10 mouse cellular contexts compared by ENCODE assay signal in genomic region chr5:14195172-14195819, GRCm38 (mm10).
A peak's percentile ranks its signal among the peaks of the same experiment; 100 is the strongest.
DNase-seq lines count a peak whose midpoint lies in the region; ATAC-seq lines count a peak whose summit lies in the region.
"Had no signal": no experiment of that assay in that cellular context is flagged by ENCODE, and none has a peak within 500 bp of the region (broad histone marks: within the 10 kb centered on the region; RNA-seq: fewer than 3 reads in every experiment).

No protein-coding gene starts in this region.

- H3K9ac ChIP-seq in embryonic facial prominence, embryonic 14.5 days (ENCODE audit: low read depth, low read length) = no peak overlapping the region

- H3K36me3 ChIP-seq in embryonic facial prominence, embryonic 14.5 days (ENCODE audit: control insufficient read depth, insufficient read depth, low read length) = no peaks in the 10 kb centered on the region

- H3K27me3 ChIP-seq in embryonic facial prominence, embryonic 14.5 days (replicated peaks; ENCODE audit: control insufficient read depth, insufficient read depth, low read length) = no peaks in the 10 kb centered on the region

- peak; percentile 90 for ATAC-seq in frontal cortex, adult (ENCODE audit: low TSS enrichment)
- ATAC-seq in embryonic facial prominence, embryonic 14.5 days (ENCODE audit: low read depth) = peak; percentile 63; the same call in 1 of the 2 replicates

- intact Hi-C loops in heart, postnatal 14 days (cut with DNase I) = no loop called here

- H3K4me2 ChIP-seq in embryonic facial prominence, embryonic 14.5 days (ENCODE audit: low read depth, low read length) = no peak overlapping the region

- no peak overlapping the region for H3K27ac ChIP-seq in embryonic facial prominence, embryonic 14.5 days (replicated peaks; ENCODE audit: low read depth, low read length)

- no peak overlapping the region for H3K4me3 ChIP-seq in embryonic facial prominence, embryonic 14.5 days (ENCODE audit: low read depth, low read length)

- no peaks in the 10 kb centered on the region for H3K9me3 ChIP-seq in embryonic facial prominence, embryonic 14.5 days (ENCODE audit: control insufficient read depth, low read length)

- WGBS in embryonic facial prominence, embryonic 14.5 days = 61% methylated on average over 6 of the region's 6 CpGs

- no peaks in the 10 kb centered on the region for H3K4me1 ChIP-seq in embryonic facial prominence, embryonic 14.5 days (ENCODE audit: control insufficient read depth, insufficient read depth, low read length)

- DNase-seq in frontal cortex, postnatal 14 days (ENCODE audit: low spot score in 2 of 2) = no peak
- peak; percentile 54 for DNase-seq in embryonic facial prominence, embryonic 14.5 days (ENCODE audit: low spot score)
- DNase-seq in layer of hippocampus, adult 8-10 months (ENCODE audit: low spot score in 2 of 2) = peak; percentile 30 to 32
- peak; percentile 9 for DNase-seq in retina, embryonic 14.5 days (ENCODE audit: low spot score)
- no peak for DNase-seq in thymus, postnatal 0 days (ENCODE audit: low spot score)
- no peak for DNase-seq in heart, adult 11 months
- DNase-seq in heart, postnatal 14 days = no peak
- DNase-seq: gastrocnemius, postnatal 14 days; kidney, adult 8-10 months had no signal

Comparison
In these comparisons a context has a peak if more than half of its experiments do, and no peak if none do; other contexts are left out.
1. DNase-seq: peak in embryonic facial prominence, embryonic 14.5 days (single experiment), layer of hippocampus, adult 8-10 months (2 of 2) and retina, embryonic 14.5 days (single experiment); none in frontal cortex, postnatal 14 days (0 of 2), thymus, postnatal 0 days (single experiment), heart, adult 11 months (single experiment) and heart, postnatal 14 days (0 of 2).